Mouse (Mus musculus): ENCODE data around the gene Parvb. TPM values are rescaled to one million over a fixed set of nuclear protein-coding genes. Genes with fewer than 3 reads are reported as not detected.

Parvb gene
- polyA plus RNA-seq (2015; fragmentation: Nextera tagmentation; extraction: Ambion mirVana) = 3.1 and 3.5 TPM in 2 replicates

GRCm38 (mm10) chr15:84231721-84232561 is at the start of gene Parvb:
Gene Parvb (plus strand): TSS chr15:84232043.
- H3K4me3 ChIP-seq (ENCODE audit: low read length) = peak within 1 kb of the TSS; percentile 55
- H3K9me3 ChIP-seq (ENCODE audit: low read length) = no peaks in the 10 kb centered on the region
- no peaks in the 10 kb centered on the region for H3K36me3 ChIP-seq (ENCODE audit: insufficient read depth, low read length)
- peaks cover 6% of the 10 kb centered on the region for H3K27me3 ChIP-seq (ENCODE audit: insufficient read depth, low read length)
- H3K9ac ChIP-seq (replicated peaks; ENCODE audit: low read length) = peak within 1 kb of the TSS; percentile 55
- peaks cover 13% of the 10 kb centered on the region for H3K4me1 ChIP-seq (ENCODE audit: insufficient read depth, low read length)
- peak within 1 kb of the TSS; percentile 54 for H3K27ac ChIP-seq (ENCODE audit: low read length)
- H3K4me2 ChIP-seq (replicated peaks; ENCODE audit: low read depth, low read length) = peak within 1 kb of the TSS; percentile 82
- peak; percentile 74 for ATAC-seq (ENCODE audit: low FRiP score, low TSS enrichment)
- under 1% methylated on average over 53 of the region's 53 CpGs for WGBS

- H3K9ac ChIP-seq (replicated peaks; ENCODE audit: low read length) = no peak overlapping the region
- WGBS = 25% methylated on average over 1 of the region's 1 CpGs
- no peak overlapping the region for H3K4me2 ChIP-seq (replicated peaks; ENCODE audit: low read depth, low read length)
- no peaks in the 10 kb centered on the region for H3K36me3 ChIP-seq (ENCODE audit: insufficient read depth, low read length)
- H3K27ac ChIP-seq (ENCODE audit: low read length) = no peak overlapping the region
- no peak overlapping the region for H3K4me3 ChIP-seq (ENCODE audit: low read length)
- peaks cover 7% of the 10 kb centered on the region; the same call in 1 of the 2 replicates for H3K4me1 ChIP-seq (ENCODE audit: insufficient read depth, low read length)
- H3K9me3 ChIP-seq (ENCODE audit: low read length) = no peaks in the 10 kb centered on the region
- ATAC-seq (ENCODE audit: low FRiP score, low TSS enrichment) = peak; percentile 71; the same call in 1 of the 2 replicates
- no peaks in the 10 kb centered on the region for H3K27me3 ChIP-seq (ENCODE audit: insufficient read depth, low read length)
These were observed 47.9 kb upstream of the Parvb start for GRCm38 (mm10) chr15:84183967-84184366.

GRCm38 (mm10) chr15:84186196-84186595 is 45.6 kb upstream of the Parvb start:
- Histone ChIP-seq H3K4me1 (ENCODE audit: insufficient read depth, low read length) (peaks cover 7% of the 10 kb centered on the region; the same call in 1 of the 2 replicates), H3K9me3 (ENCODE audit: low read length) (no peaks in the 10 kb centered on the region), H3K27me3 (ENCODE audit: insufficient read depth, low read length) (no peaks in the 10 kb centered on the region), H3K4me3 (ENCODE audit: low read length) (no peak overlapping the region), H3K36me3 (ENCODE audit: insufficient read depth, low read length) (no peaks in the 10 kb centered on the region), H3K27ac (ENCODE audit: low read length) (no peak overlapping the region), H3K4me2 (replicated peaks; ENCODE audit: low read depth, low read length) (no peak overlapping the region), H3K9ac (replicated peaks; ENCODE audit: low read length) (no peak overlapping the region)
- 71% methylated on average over 4 of the region's 4 CpGs for WGBS
- ATAC-seq (ENCODE audit: low FRiP score, low TSS enrichment) = no peak

DNA sequence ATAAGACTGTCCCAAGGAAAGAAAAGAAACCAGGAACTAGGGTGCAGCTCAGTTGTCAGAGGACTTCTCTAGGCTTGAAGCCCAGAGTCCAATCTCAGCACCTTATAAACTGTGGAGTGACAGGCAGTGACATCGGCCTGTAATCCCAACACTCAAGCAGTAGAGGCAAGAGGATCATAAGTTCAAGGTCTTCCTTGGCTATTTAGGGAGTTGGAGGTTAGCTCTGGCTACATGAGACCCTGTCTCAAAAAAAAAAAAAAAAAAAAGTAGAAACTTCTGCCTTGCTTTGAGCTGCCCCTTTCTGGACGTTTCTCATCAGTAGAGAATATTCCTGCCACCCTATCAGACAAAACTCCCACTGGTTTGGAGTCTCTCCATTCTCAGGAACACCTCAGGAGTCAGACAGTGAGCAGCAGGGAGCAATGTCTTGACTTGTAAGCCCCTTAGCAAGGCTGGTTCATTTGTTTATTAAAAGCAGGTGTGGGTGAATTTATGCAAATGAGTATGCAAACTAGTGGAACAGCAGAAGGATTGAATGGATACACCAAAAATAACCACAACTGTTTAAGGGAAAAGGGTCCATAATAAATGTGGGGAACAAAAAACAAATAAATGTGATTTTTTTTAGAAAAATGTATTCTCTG is 42.8 kb upstream of the Parvb start:
- ATAC-seq (ENCODE audit: low FRiP score, low TSS enrichment) = no peak
- H3K4me2 ChIP-seq (replicated peaks; ENCODE audit: low read depth, low read length) = no peak overlapping the region
- H3K4me3 ChIP-seq (ENCODE audit: low read length) = no peak overlapping the region
- H3K27me3 ChIP-seq (ENCODE audit: insufficient read depth, low read length) = no peaks in the 10 kb centered on the region
- H3K4me1 ChIP-seq (ENCODE audit: insufficient read depth, low read length) = peaks cover 12% of the 10 kb centered on the region
- 56% methylated on average over 2 of the region's 2 CpGs for WGBS
- no peaks in the 10 kb centered on the region for H3K36me3 ChIP-seq (ENCODE audit: insufficient read depth, low read length)
- no peak overlapping the region for H3K27ac ChIP-seq (ENCODE audit: low read length)
- no peak overlapping the region for H3K9ac ChIP-seq (replicated peaks; ENCODE audit: low read length)
- no peaks in the 10 kb centered on the region for H3K9me3 ChIP-seq (ENCODE audit: low read length)

DNA sequence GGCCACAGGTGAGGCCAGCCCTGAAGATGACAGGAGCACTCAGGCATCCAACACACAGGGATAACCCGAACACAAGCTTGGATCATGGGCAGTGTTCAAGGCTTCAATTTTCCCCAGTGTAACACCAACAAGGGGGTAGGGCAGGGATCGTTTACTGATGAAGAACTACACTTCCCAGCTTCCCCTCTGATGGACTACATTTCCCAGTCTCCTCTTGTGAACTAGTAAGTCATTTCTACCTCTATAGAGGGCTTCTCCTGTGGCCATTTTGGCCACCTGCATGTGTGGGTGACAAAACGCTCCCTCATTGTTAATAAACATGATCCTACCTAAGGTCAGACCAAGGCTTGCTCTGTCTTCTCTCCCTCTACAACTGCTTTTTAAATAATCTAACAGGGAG is 42.0 kb upstream of the Parvb start:
- 41% methylated on average over 3 of the region's 3 CpGs for WGBS
- Histone ChIP-seq H3K36me3 (ENCODE audit: insufficient read depth, low read length) (no peaks in the 10 kb centered on the region), H3K4me3 (ENCODE audit: low read length) (no peak overlapping the region), H3K4me2 (replicated peaks; ENCODE audit: low read depth, low read length) (no peak overlapping the region), H3K27ac (ENCODE audit: low read length) (no peak overlapping the region), H3K27me3 (ENCODE audit: insufficient read depth, low read length) (no peaks in the 10 kb centered on the region), H3K9ac (replicated peaks; ENCODE audit: low read length) (no peak overlapping the region), H3K4me1 (ENCODE audit: insufficient read depth, low read length) (peaks cover 10% of the 10 kb centered on the region), H3K9me3 (ENCODE audit: low read length) (no peaks in the 10 kb centered on the region)
- no peak for ATAC-seq (ENCODE audit: low FRiP score, low TSS enrichment)

- peak overlapping the region; percentile 62 for H3K4me2 ChIP-seq (replicated peaks; ENCODE audit: low read depth, low read length)
- no peak for ATAC-seq (ENCODE audit: low FRiP score, low TSS enrichment)
- H3K27ac ChIP-seq (ENCODE audit: low read length) = peak overlapping the region; percentile 96
- 2% methylated on average over 9 of the region's 9 CpGs for WGBS
- peak overlapping the region; percentile 94 for H3K4me3 ChIP-seq (ENCODE audit: low read length)
- peaks cover 11% of the 10 kb centered on the region for H3K36me3 ChIP-seq (ENCODE audit: insufficient read depth, low read length)
- peak overlapping the region; percentile 91 for H3K9ac ChIP-seq (replicated peaks; ENCODE audit: low read length)
- H3K9me3 ChIP-seq (ENCODE audit: low read length) = no peaks in the 10 kb centered on the region
- H3K4me1 ChIP-seq (ENCODE audit: insufficient read depth, low read length) = peaks cover 10% of the 10 kb centered on the region
- no peaks in the 10 kb centered on the region for H3K27me3 ChIP-seq (ENCODE audit: insufficient read depth, low read length)
These were observed 40.2 kb upstream of the Parvb start for GRCm38 (mm10) chr15:84191724-84192057.

DNA sequence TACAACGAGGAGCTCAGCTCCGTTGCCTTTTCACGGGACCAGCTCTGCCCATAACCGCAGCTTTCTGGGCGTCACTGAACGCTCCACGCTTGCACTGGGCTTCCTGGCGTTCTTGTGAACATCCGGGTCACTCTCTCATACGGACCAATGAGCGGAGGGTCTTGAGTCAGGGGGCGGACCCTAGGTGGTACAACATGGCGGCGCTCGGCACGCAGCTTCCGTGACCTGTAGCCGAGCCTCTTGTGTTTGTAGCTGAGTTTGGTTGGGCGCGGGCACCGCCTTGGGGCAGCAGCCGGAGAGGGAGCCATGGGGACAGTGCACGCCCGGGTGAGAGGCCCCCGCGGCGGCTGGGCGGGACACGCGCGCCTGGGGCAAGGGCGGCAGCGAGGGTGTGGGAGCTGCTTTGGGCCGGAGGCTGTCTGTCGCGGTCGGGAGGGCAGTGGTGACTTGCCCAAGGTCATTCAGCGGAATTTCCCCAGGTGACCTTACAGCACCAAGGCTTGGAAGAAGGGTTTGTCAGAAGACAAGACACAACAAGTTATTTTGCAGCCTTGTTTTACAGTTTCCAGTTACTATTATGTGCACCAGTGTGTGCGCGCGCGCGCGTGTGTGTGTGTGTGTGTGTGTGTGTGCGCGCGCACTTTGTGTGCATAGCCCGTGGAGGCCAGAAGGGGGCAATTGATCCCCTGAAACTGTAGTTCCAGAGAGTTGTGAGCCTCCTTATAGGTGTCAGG is 39.6 kb upstream of the Parvb start, which contains the start of gene Samm50:
Samm50 (plus strand) TSS at position 184 of the 734 bp plus-strand sequence.
- Histone ChIP-seq H3K27ac (ENCODE audit: low read length) (peak within 1 kb of the TSS; percentile 96), H3K4me3 (ENCODE audit: low read length) (peak within 1 kb of the TSS; percentile 94), H3K9ac (replicated peaks; ENCODE audit: low read length) (peak within 1 kb of the TSS; percentile 91), H3K36me3 (ENCODE audit: insufficient read depth, low read length) (peaks cover 16% of the 10 kb centered on the region), H3K4me1 (ENCODE audit: insufficient read depth, low read length) (peaks cover 10% of the 10 kb centered on the region), H3K4me2 (replicated peaks; ENCODE audit: low read depth, low read length) (peak within 1 kb of the TSS; percentile 62), H3K9me3 (ENCODE audit: low read length) (no peaks in the 10 kb centered on the region), H3K27me3 (ENCODE audit: insufficient read depth, low read length) (no peaks in the 10 kb centered on the region)
- WGBS = 4% methylated on average over 48 of the region's 48 CpGs
- peak; percentile 99 for ATAC-seq (ENCODE audit: low FRiP score, low TSS enrichment)

DNA sequence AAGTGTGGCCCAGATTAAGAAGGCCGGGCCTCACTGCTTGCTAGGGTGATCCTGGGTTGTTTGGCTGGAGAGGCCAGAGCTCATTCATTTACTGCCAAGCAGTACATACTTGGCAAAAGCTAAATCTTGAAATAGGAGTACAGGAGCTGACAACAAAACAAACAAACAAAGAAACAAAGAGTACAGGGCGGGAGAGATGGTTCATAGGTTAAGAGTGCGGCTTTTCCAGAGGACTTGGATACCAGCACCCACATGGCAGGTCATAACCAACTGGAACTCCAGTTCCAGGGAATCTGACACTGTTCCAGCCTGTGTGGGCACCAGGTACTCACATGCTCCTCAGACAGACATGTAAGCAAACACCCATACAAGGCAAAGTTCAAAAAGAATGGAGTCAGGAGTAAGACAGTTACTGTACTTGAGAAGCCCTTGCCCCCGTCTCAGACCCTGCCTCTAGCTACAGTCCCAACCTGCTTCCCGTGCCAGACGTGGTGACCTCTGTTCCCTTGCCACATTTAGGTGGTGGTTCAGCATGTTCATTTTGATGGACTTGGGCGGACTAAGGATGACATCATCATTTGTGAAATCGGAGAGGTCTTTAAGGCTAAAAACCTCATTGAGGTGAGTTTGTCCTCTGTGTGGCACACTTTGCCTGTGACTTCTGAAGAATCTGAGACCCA is 35.2 kb upstream of the Parvb start:
- Histone ChIP-seq H3K36me3 (ENCODE audit: insufficient read depth, low read length) (peaks cover 59% of the 10 kb centered on the region), H3K4me2 (replicated peaks; ENCODE audit: low read depth, low read length) (no peak overlapping the region), H3K9ac (replicated peaks; ENCODE audit: low read length) (no peak overlapping the region), H3K27ac (ENCODE audit: low read length) (no peak overlapping the region), H3K9me3 (ENCODE audit: low read length) (no peaks in the 10 kb centered on the region), H3K4me3 (ENCODE audit: low read length) (no peak overlapping the region), H3K27me3 (ENCODE audit: insufficient read depth, low read length) (no peaks in the 10 kb centered on the region), H3K4me1 (ENCODE audit: insufficient read depth, low read length) (peaks cover 6% of the 10 kb centered on the region)
- WGBS = 85% methylated on average over 8 of the region's 8 CpGs
- ATAC-seq (ENCODE audit: low FRiP score, low TSS enrichment) = no peak

DNA sequence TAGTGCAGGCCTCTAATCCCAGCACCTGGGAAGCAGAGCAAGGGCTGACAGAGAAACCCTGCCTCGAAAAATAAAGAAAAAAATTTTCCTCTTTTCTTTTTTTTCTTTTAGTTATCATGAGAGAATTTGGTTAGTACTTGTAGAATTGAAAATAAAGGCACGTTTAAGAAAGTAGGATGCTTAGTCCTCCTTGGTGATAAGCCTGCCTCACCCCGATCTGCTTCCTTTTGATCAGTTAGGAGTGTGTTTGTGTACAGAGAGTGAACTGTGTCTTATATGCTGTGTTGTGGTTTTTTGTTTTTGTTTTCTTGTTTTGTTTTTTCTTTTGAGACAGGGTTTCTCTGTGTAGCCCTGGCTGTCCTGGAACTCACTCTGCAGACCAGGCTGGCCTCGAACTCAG is 24.5 kb upstream of the Parvb start:
- H3K27ac ChIP-seq (ENCODE audit: low read length) = no peak overlapping the region
- H3K9me3 ChIP-seq (ENCODE audit: low read length) = no peaks in the 10 kb centered on the region
- WGBS = 93% methylated on average over 4 of the region's 4 CpGs
- no peak overlapping the region for H3K4me2 ChIP-seq (replicated peaks; ENCODE audit: low read depth, low read length)
- no peak overlapping the region for H3K4me3 ChIP-seq (ENCODE audit: low read length)
- no peaks in the 10 kb centered on the region for H3K27me3 ChIP-seq (ENCODE audit: insufficient read depth, low read length)
- H3K9ac ChIP-seq (replicated peaks; ENCODE audit: low read length) = no peak overlapping the region
- ATAC-seq (ENCODE audit: low FRiP score, low TSS enrichment) = no peak
- H3K36me3 ChIP-seq (ENCODE audit: insufficient read depth, low read length) = peaks cover 85% of the 10 kb centered on the region
- H3K4me1 ChIP-seq (ENCODE audit: insufficient read depth, low read length) = no peaks in the 10 kb centered on the region

All from kidney, embryonic 16.5 days (tissue).